Mouse (Mus musculus) forebrain, embryonic 14.5 days (tissue): ENCODE data around the gene Rims3. TPM values are rescaled to one million over a fixed set of nuclear protein-coding genes. Genes with fewer than 3 reads are reported as not detected.

Experiments used
- ATAC-seq: fragments of 200-750 bp; cut with Nextera tagmentation; 2 replicates; pipeline ENCODE4 v1.8.0; 2017; ENCODE audit warnings: mild to moderate bottlenecking, moderate library complexity
- DNase-seq: peaks from one replicate; pipeline ENCODE4 v3.0.0-alpha.2; 2015; ENCODE audit warnings: low spot score
- H3K27ac ChIP-seq: fragments of 300-500 bp; sonication (generic); 2 replicates; pipeline ENCODE4 v1.5.1; 2014; ENCODE audit warnings: low read depth, mild to moderate bottlenecking, control low read depth, low read length, moderate library complexity
- H3K27me3 ChIP-seq: fragments of 300-500 bp; sonication (generic); replicated peaks from 2 replicates; pipeline ENCODE4 v1.6.1; 2014; ENCODE audit warnings: low read length, control low read depth, mixed read lengths; ENCODE audit not compliant: control insufficient read depth, insufficient read depth
- H3K36me3 ChIP-seq: fragments of 300-500 bp; sonication (generic); 2 replicates; pipeline ENCODE4 v1.6.1; 2014; ENCODE audit warnings: low read length, control low read depth; ENCODE audit not compliant: control insufficient read depth, insufficient read depth
- H3K4me1 ChIP-seq: fragments of 300-500 bp; sonication (generic); 2 replicates; pipeline ENCODE4 v1.6.1; 2014; ENCODE audit warnings: antibody characterized with exemption, low read length, control low read depth; ENCODE audit not compliant: control insufficient read depth, insufficient read depth
- H3K4me2 ChIP-seq: fragments of 300-500 bp; sonication (generic); 2 replicates; pipeline ENCODE4 v1.6.1; 2014; ENCODE audit warnings: mild to moderate bottlenecking, control low read depth, low read length
- H3K4me3 ChIP-seq: fragments of 300-500 bp; sonication (generic); 2 replicates; pipeline ENCODE4 v1.5.1; 2014; ENCODE audit warnings: low read depth, low read length, control low read depth
- H3K9ac ChIP-seq: fragments of 300-500 bp; sonication (generic); 2 replicates; pipeline ENCODE4 v1.6.1; 2014; ENCODE audit warnings: mild to moderate bottlenecking, low read length, control low read depth, moderate library complexity
- H3K9me3 ChIP-seq: fragments of 300-500 bp; sonication (generic); replicated peaks from 2 replicates; pipeline ENCODE4 v1.6.1; 2016; ENCODE audit warnings: low read length, control low read depth, mixed read lengths; ENCODE audit not compliant: control insufficient read depth
- WGBS: fragments of 180-500 bp; shearing (Covaris S2); extraction: QIAGEN DNeasy Blood & Tissue Kit; methylation state at CpG from one replicate; pipeline ENCODE4 v1.1.7; 2014; 5-methylcytosine and 5-hydroxymethylcytosine counted together
- polyA plus RNA-seq: library from polyadenylated mRNA; unstranded; fragments of >200 nt; fragmentation: Nextera tagmentation; extraction: Ambion mirVana; gene quantifications from 2 replicates; pipeline ENCODE4 v1.2.1, GENCODE M21; 2014

Rims3 gene
- polyA plus RNA-seq, 1 experiment from 2014 or later: 8.1 TPM

DNA sequence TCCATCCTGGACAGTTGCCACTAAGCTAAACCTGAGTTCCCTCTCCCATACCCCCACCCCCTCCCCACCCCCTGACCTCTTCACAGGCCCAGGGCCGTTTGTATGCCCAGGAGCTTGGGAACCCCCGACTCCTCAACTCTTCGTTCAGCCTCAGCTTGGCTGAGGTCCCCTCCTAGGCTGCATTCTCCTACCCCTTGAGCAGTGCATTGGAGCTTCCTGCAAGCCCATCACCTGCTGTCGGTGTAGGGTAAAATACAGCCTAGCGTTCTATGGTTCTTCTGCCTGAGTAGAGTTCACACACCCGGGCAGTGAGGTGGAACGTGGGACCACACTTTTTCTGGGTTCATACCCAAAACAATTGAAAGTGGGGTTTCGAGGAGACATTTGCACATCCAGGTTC lies 58.8 kb downstream of the Rims3 start:
- DNase-seq: no peak
- Histone ChIP-seq H3K9ac (no peak overlapping the region), H3K4me3 (no peak overlapping the region), H3K36me3 (no peaks in the 10 kb centered on the region), H3K4me1 (no peaks in the 10 kb centered on the region), H3K4me2 (no peak overlapping the region), H3K27ac (no peak overlapping the region), H3K9me3 (no peaks in the 10 kb centered on the region), H3K27me3 (no peaks in the 10 kb centered on the region)
- no peak for ATAC-seq
- WGBS: 59% methylated on average over 8 of the region's 8 CpGs

DNA sequence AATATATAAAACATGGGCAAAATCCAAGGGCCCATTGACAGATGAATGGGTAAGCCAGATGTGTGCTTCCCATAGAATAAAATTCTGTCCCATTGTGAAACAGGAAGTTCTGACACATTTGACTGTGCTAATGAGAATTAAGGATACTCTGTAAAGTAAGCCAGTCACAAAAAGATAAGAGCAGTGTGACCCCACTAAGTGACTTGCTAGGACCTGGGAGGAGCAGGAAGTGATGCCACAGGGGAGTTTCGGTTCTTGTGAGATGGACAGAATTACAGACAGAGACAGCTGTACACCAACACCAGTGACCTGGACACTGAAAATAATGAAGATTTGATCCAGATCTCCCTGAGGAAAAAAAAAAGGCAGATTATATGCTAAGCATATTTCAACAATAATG lies 59.2 kb downstream of the Rims3 start:
- Histone ChIP-seq H3K9me3 (no peaks in the 10 kb centered on the region), H3K4me3 (no peak overlapping the region), H3K9ac (no peak overlapping the region), H3K27ac (no peak overlapping the region), H3K4me1 (no peaks in the 10 kb centered on the region), H3K36me3 (no peaks in the 10 kb centered on the region), H3K4me2 (no peak overlapping the region), H3K27me3 (no peaks in the 10 kb centered on the region)
- DNase-seq (no peak), ATAC-seq (no peak)
- WGBS: 83% methylated on average over 1 of the region's 1 CpGs

DNA sequence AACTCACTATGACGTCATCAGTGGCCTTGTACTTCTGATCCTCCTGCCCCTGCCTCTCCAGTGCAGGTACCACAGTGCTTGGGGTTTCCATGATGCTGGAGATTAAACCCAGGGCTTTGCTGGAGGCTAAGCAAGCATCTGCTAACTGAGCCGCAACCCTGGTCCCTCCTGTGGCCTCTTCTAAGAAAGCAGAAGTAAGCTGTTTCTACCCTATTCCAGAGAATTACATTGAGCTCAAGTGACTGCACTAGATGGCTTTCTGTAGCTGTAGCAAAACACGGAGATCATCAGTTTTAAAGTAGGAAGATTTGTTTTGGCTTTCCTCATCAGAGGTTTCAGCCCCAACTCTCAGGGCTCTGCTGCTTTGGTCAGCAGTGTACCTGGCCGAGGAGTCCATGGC lies 59.9 kb downstream of the Rims3 start:
- Histone ChIP-seq H3K27ac (no peak overlapping the region), H3K9ac (no peak overlapping the region), H3K27me3 (no peaks in the 10 kb centered on the region), H3K4me1 (no peaks in the 10 kb centered on the region), H3K36me3 (peaks cover 2% of the 10 kb centered on the region; the same call in 1 of the 2 replicates), H3K9me3 (no peaks in the 10 kb centered on the region), H3K4me3 (no peak overlapping the region), H3K4me2 (no peak overlapping the region)
- WGBS: 79% methylated on average over 4 of the region's 4 CpGs
- ATAC-seq (no peak), DNase-seq (no peak)

DNA sequence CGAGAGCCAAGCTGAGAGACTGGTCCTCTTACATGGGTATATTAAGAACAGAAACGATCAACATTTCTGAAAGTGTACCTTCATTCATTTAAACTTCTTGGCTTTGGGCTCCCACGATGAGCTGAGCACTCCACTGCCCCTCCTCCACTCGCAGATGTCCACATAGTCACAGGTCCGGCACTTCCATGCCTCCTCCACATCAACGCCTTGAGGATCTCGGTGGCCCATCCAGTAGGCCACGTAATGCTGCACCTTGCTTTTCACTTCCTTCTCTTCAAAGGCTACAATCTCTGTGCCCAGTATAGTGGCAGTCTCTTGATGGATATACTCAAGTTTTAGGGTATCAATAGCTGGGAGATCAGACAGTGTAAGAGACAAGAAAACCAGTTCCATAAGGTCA lies 66.8 kb downstream of the Rims3 start:
- H3K9ac ChIP-seq: no peak overlapping the region
- WGBS: 96% methylated on average over 8 of the region's 8 CpGs
- peaks cover 32% of the 10 kb centered on the region for H3K36me3 ChIP-seq
- no peak for ATAC-seq
- H3K27me3 ChIP-seq: no peaks in the 10 kb centered on the region
- DNase-seq: no peak
- peaks cover 10% of the 10 kb centered on the region for H3K9me3 ChIP-seq
- H3K4me3 ChIP-seq: no peak overlapping the region
- H3K4me2 ChIP-seq: no peak overlapping the region
- H3K4me1 ChIP-seq: no peaks in the 10 kb centered on the region
- H3K27ac ChIP-seq: no peak overlapping the region

DNA sequence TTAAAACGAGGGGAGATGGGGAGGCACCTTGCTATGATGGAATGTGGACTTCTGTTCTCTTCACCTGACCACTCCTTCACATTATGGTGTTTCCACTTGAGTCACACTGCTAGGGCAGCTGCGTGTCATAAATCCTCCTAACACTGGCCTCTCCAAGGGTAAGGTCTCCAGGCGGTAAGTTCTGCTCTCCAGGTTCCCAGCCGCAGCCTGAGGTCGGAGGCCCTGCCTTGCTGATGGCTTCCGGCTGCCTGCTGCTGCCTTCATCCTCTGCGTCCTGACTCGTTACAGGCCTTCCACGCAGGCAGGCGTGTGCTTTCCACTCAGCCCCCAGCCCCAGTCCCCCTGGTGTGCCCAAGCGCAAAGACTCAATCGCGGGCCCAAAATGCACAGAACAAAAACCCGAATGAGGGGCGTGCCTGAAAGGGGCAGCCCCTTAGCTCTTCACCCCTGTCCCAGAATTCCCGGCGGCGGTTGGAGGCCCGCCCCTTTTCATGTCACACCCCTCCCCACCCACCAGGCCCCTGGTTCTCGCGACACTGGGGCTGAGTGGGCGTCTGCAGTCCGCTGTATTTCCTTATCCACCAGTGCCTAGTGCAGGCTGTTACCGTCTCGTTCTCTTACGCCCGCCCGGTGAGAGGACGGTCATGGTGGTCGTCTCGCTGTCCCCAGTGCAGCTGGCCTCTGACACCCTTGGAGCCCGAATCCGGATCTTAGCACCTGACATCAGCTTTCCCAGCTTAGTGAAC lies 70.1 kb downstream of the Rims3 start, which contains the start of gene Exo5:
Gene Exo5, minus strand, starts transcription at position 464 of the 746 bp plus-strand sequence.
- H3K27me3 ChIP-seq: no peaks in the 10 kb centered on the region
- H3K4me1 ChIP-seq: no peaks in the 10 kb centered on the region
- ATAC-seq: peak; percentile 99
- H3K9me3 ChIP-seq: peaks cover 10% of the 10 kb centered on the region
- peak within 1 kb of the TSS; percentile 88 for H3K27ac ChIP-seq
- peak; percentile 96 for DNase-seq
- peaks cover 28% of the 10 kb centered on the region for H3K36me3 ChIP-seq
- peak within 1 kb of the TSS; percentile 89 for H3K9ac ChIP-seq
- H3K4me2 ChIP-seq: peak within 1 kb of the TSS; percentile 70
- H3K4me3 ChIP-seq: peak within 1 kb of the TSS; percentile 66
- WGBS: under 1% methylated on average over 33 of the region's 33 CpGs

DNA sequence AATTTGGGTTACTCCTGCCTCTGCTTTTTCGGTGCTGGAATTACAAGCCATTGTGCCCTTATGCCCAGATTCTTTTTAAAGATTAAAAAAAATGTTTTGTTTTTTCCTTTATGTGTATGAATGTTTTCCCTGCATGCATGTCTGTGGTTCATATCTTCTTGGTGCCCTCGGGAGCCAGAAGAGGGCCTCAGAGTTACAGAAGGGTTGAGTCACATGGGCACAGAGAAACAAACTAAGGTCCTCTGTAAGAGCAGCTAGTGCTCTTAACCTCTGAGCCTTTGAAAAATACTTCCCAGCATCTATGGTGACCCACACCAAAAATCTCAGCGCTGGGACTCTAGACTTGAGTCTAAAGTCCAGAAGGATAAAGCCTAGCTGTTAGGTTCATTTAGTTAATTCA lies 70.8 kb downstream of the Rims3 start:
- Histone ChIP-seq H3K9ac (peak overlapping the region; percentile 89), H3K4me3 (peak overlapping the region; percentile 66), H3K27ac (peak overlapping the region; percentile 88), H3K36me3 (peaks cover 21% of the 10 kb centered on the region), H3K27me3 (no peaks in the 10 kb centered on the region), H3K4me1 (no peaks in the 10 kb centered on the region), H3K9me3 (peaks cover 10% of the 10 kb centered on the region), H3K4me2 (peak overlapping the region; percentile 70)
- WGBS: 21% methylated on average over 3 of the region's 3 CpGs
- ATAC-seq (peak; percentile 37; the same call in 1 of the 2 replicates), DNase-seq (peak; percentile 41)

DNA sequence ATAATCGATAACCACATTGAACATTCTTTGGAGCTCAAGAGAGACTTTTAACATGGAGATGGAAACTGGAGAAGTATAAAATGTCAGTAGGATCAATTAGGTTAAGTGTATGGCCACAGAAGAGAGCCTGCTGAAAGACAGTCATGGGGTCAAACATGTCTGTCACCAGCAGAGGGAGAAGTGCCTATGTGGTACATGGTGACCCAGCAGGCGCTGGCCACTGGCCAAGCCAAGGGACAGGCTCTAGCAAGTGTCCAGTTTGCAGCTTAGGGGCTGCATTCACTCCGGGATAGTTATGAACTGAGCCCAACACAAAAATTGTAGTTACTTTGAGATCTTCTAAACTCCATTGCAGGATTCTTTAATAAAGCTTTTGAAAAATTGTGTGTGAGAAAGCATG lies 74.1 kb downstream of the Rims3 start:
- H3K27me3 ChIP-seq: no peaks in the 10 kb centered on the region
- no peaks in the 10 kb centered on the region for H3K36me3 ChIP-seq
- H3K4me1 ChIP-seq: no peaks in the 10 kb centered on the region
- 81% methylated on average over 3 of the region's 3 CpGs for WGBS
- no peak overlapping the region for H3K9ac ChIP-seq
- peaks cover 2% of the 10 kb centered on the region; the same call in 1 of the 2 replicates for H3K9me3 ChIP-seq
- H3K27ac ChIP-seq: no peak overlapping the region
- DNase-seq (no peak), ATAC-seq (no peak)
- H3K4me3 ChIP-seq: no peak overlapping the region
- no peak overlapping the region for H3K4me2 ChIP-seq

DNA sequence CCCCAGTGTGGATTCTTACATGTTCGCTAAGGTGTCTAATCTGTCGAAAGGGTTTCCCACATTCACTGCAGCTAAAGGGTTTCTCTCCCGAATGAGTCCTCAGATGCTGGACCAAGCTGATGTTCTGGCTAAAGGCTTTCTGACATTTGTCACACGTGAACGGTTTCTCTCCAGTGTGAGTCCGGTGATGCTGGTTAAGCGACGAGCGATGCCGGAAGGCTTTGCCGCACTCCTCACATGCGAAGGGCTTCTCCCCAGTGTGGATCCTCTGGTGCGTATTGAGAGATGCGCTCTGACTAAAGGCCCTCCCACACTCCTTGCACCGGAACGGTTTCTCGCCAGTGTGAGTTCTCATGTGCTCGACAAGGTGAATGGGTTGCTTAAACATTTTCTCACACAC lies 76.1 kb downstream of the Rims3 start:
- H3K9ac ChIP-seq: no peak overlapping the region
- no peak overlapping the region for H3K27ac ChIP-seq
- peaks cover 2% of the 10 kb centered on the region; the same call in 1 of the 2 replicates for H3K9me3 ChIP-seq
- H3K27me3 ChIP-seq: no peaks in the 10 kb centered on the region
- H3K4me3 ChIP-seq: no peak overlapping the region
- H3K4me1 ChIP-seq: no peaks in the 10 kb centered on the region
- ATAC-seq (no peak), DNase-seq (no peak)
- no peaks in the 10 kb centered on the region for H3K36me3 ChIP-seq
- 97% methylated on average over 18 of the region's 18 CpGs for WGBS
- H3K4me2 ChIP-seq: no peak overlapping the region

DNA sequence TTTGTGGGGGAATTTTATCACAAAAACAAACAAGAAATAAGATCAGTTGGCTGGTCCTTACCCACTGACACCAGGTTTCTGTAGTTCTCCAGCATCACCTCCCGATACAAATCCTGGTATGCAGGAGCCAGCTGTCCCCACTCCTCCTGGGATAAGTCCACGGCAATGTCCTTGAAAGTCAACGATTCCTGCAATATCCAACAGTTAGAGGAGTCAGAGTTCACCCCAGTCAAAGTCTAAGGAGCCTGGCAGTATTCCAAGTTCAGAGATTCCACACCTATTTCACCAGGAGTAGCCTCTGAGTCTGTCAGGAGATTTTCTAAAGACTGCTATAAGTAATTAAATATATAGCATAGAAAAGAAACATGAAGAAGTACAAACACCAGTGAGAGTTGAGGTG lies 80.4 kb downstream of the Rims3 start:
- no peak overlapping the region for H3K9ac ChIP-seq
- H3K9me3 ChIP-seq: peaks cover 2% of the 10 kb centered on the region; the same call in 1 of the 2 replicates
- H3K4me1 ChIP-seq: no peaks in the 10 kb centered on the region
- no peak overlapping the region for H3K27ac ChIP-seq
- no peak overlapping the region for H3K4me3 ChIP-seq
- ATAC-seq: no peak
- 96% methylated on average over 3 of the region's 3 CpGs for WGBS
- H3K27me3 ChIP-seq: no peaks in the 10 kb centered on the region
- DNase-seq: no peak
- no peak overlapping the region for H3K4me2 ChIP-seq
- no peaks in the 10 kb centered on the region for H3K36me3 ChIP-seq
